Mouse (Mus musculus): ENCODE results near the gene Rag2.

DNA sequence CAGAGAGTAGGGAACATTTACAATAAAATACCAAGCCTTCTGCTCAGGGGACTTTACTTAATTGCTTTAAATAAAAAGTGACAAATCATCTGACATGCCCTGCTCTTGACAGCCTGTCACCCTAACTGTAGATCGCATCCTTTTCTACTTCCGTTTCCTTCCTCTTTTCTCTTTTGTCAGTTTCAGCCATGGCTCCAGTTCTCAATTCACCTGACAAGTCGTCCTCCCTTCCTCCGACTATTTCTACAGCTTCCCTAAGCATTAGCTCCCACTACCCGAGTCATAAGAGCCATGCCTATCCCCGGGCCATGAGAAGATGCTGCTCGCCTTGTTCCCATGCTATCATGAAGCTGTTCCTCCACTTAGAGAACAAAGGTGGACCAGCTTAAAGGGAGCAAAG, 2.9 kb upstream of the Rag2 start:
- TF ChIP-seq TAL1 (IDR thresholded peaks at IDR 0.05; ENCODE audit: low read length), result no peak
- no peak for TF ChIP-seq GATA1 (IDR thresholded peaks at IDR 0.05; ENCODE audit: low read length)

Data from erythroblast, embryonic 14.5 days (primary cell).